8 mouse cellular contexts compared by ENCODE assay signal in the genomic region with DNA sequence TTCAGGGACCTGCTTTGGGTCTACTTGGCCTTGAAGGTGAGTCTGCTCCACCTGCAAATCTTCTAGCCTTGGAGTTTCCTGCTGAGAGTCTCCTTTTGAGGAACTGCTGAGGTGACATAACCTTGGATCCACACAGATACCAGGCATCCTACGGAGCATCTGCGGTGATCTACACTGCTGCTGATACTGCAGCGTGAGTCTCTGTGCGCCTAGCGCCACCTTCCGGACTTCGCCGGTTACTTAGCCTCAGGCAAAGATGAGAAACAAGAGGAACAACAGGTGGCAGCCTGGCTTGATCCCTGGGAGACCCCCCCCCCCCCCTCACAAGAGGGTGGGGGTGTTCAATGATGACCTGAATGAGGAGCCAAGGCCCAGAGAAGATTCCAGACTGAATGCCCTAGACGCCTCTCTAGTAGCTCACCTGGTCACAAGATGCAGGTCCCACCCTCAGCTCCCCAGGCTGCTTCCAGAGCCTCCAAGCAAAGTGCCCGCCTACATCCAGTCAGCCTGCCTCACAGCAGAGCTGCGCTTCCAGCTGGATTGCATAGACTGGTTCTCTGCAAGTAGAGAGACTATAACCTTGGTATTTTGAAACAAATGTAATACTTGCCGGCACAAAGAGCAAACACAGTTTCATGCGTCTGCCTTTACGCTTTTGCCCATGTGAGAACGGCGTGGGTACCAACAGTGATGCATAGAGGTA. TPM values are rescaled to one million over a fixed set of nuclear protein-coding genes. Genes with fewer than 3 reads are reported as not detected.
DNase-seq lines count a peak whose midpoint lies in the region; ATAC-seq lines count a peak whose summit lies in the region.

No protein-coding gene starts in this region.

- DNase-seq in heart, adult 18-20 months: peak; percentile 37 to 58
- DNase-seq in MEL-GATA-1-ER (ENCODE audit: extremely low read depth, low read depth): peak; percentile 50
- DNase-seq in cerebellum, postnatal 14 days: peak; percentile 69 to 84
- DNase-seq in gastrocnemius, postnatal 10 days: peak; percentile 65
- DNase-seq in left cerebral cortex, adult 8-10 months (ENCODE audit: low spot score in 2 of 2): peak; percentile 54 to 63
- peak; percentile 44 to 54 for DNase-seq in spleen, postnatal 36 days (ENCODE audit: low spot score in 2 of 2)

- no peaks in the 10 kb centered on the region for H3K27me3 ChIP-seq in heart, embryonic 11.5 days (ENCODE audit: control insufficient read depth, insufficient read depth, low read length)
- no peaks in the 10 kb centered on the region; the same call in 1 of the 2 replicates for H3K27me3 ChIP-seq in midbrain, embryonic 13.5 days

- H3K4me2 ChIP-seq in heart, embryonic 11.5 days: no peak overlapping the region
- H3K4me2 ChIP-seq in midbrain, embryonic 13.5 days (replicated peaks): no peak overlapping the region

- no peak overlapping the region for H3K9ac ChIP-seq in heart, embryonic 11.5 days (ENCODE audit: low read depth, low read length)
- no peak overlapping the region for H3K9ac ChIP-seq in midbrain, embryonic 13.5 days (replicated peaks)

- H3K9me3 ChIP-seq in heart, embryonic 11.5 days (replicated peaks; ENCODE audit: control insufficient read depth, low read length): no peaks in the 10 kb centered on the region
- no peaks in the 10 kb centered on the region for H3K9me3 ChIP-seq in midbrain, embryonic 13.5 days

- no peaks in the 10 kb centered on the region for H3K4me1 ChIP-seq in heart, embryonic 11.5 days (ENCODE audit: control insufficient read depth, insufficient read depth, low read length)
- H3K4me1 ChIP-seq in midbrain, embryonic 13.5 days (replicated peaks): no peaks in the 10 kb centered on the region

- WGBS in heart, embryonic 11.5 days (ENCODE audit: insufficient replicate concordance): 31% methylated on average over 16 of the region's 16 CpGs
- WGBS in midbrain, embryonic 13.5 days: 35% methylated on average over 16 of the region's 16 CpGs

- no peak overlapping the region for H3K4me3 ChIP-seq in heart, embryonic 11.5 days (ENCODE audit: low read depth, low read length)
- H3K4me3 ChIP-seq in midbrain, embryonic 13.5 days (replicated peaks): no peak overlapping the region

- H3K27ac ChIP-seq in heart, embryonic 11.5 days (ENCODE audit: low read depth, low read length): no peak overlapping the region
- no peak overlapping the region for H3K27ac ChIP-seq in midbrain, embryonic 13.5 days

- no peak for ATAC-seq in heart, embryonic 11.5 days (replicated peaks; ENCODE audit: insufficient number of reproducible peaks, low FRiP score, low TSS enrichment)
- ATAC-seq in midbrain, embryonic 13.5 days: peak; percentile 48; the same call in 1 of the 2 replicates

- H3K36me3 ChIP-seq in heart, embryonic 11.5 days (ENCODE audit: control insufficient read depth, insufficient read depth, low read length): no peaks in the 10 kb centered on the region
- no peaks in the 10 kb centered on the region for H3K36me3 ChIP-seq in midbrain, embryonic 13.5 days

RNA-seq across cellular contexts. Expression of a gene that starts 24.7 kb away (rescaled TPM):
- total RNA-seq in heart, adult 18-20 months (2021): 10 to 100 TPM; 47.4 to 48.9 TPM
- 43.2 and 46.8 TPM in 2 replicates for polyA plus RNA-seq in heart, embryonic 11.5 days (2014; fragmentation: Nextera tagmentation; extraction: Ambion mirVana)
- total RNA-seq in gastrocnemius, postnatal 10 days (2021): 10 to 100 TPM; 48.8 to 51.2 TPM
- total RNA-seq in left cerebral cortex, adult 8-10 months (2022): 10 to 100 TPM; 56.7 to 61.0 (median 58.2) TPM
- polyA plus RNA-seq in midbrain, embryonic 13.5 days (2015; fragmentation: Nextera tagmentation; extraction: Ambion mirVana): 64.3 and 72.0 TPM in 2 replicates

RNA-seq across cellular contexts. Expression of a gene that starts 25.3 kb away (rescaled TPM):
- total RNA-seq in heart, adult 18-20 months (2021): not detected
- 1.1 and 2.2 TPM in 2 replicates for polyA plus RNA-seq in heart, embryonic 11.5 days (2014; fragmentation: Nextera tagmentation; extraction: Ambion mirVana)
- total RNA-seq in gastrocnemius, postnatal 10 days (2021): not detected
- total RNA-seq in left cerebral cortex, adult 8-10 months (2022): under 1 TPM in 1 of 4 experiments, not detected in 3; 0.76 TPM
- polyA plus RNA-seq in midbrain, embryonic 13.5 days (2015; fragmentation: Nextera tagmentation; extraction: Ambion mirVana): 1.8 and 2.5 TPM in 2 replicates

RNA-seq across cellular contexts. Expression of a gene that starts 45.1 kb away (rescaled TPM):
- 10 to 100 TPM; 21.6 to 26.0 TPM for total RNA-seq in heart, adult 18-20 months (2021)
- polyA plus RNA-seq in heart, embryonic 11.5 days (2014; fragmentation: Nextera tagmentation; extraction: Ambion mirVana): 27.9 TPM in 2 replicates
- 10 to 100 TPM; 11.9 to 14.1 TPM for total RNA-seq in gastrocnemius, postnatal 10 days (2021)
- 10 to 100 TPM; 24.3 to 28.5 (median 27.2) TPM for total RNA-seq in left cerebral cortex, adult 8-10 months (2022)
- polyA plus RNA-seq in midbrain, embryonic 13.5 days (2015; fragmentation: Nextera tagmentation; extraction: Ambion mirVana): 25.8 and 28.7 TPM in 2 replicates
